Mouse (Mus musculus) hindbrain, embryonic 10.5 days (tissue): ENCODE measurements around the gene Pip4p1. TPM values are rescaled to one million over a fixed set of nuclear protein-coding genes. Genes with fewer than 3 reads are reported as not detected.
"Not testable (repeated sequence)": the region's sequence is repeated elsewhere in the genome, so short reads cannot be mapped to it uniquely, and the experiment has no call there.

ENCODE experiments used
- DNase-seq: peaks from one replicate; pipeline ENCODE4 v3.0.0-alpha.2; 2017; ENCODE audit warnings: low spot score
- H3K27ac ChIP-seq: fragments of 300-500 bp; sonication (generic); 2 replicates; pipeline ENCODE4 v1.5.1; 2016; ENCODE audit warnings: mild to moderate bottlenecking, moderate library complexity
- H3K27me3 ChIP-seq: fragments of 300-500 bp; sonication (generic); 2 replicates; pipeline ENCODE4 v1.6.1; 2016; ENCODE audit warnings: mild to moderate bottlenecking; ENCODE audit not compliant: poor library complexity, insufficient read depth, severe bottlenecking
- H3K36me3 ChIP-seq: fragments of 300-500 bp; sonication (generic); 2 replicates; pipeline ENCODE4 v1.6.1; 2016; ENCODE audit warnings: mild to moderate bottlenecking, moderate library complexity
- H3K4me1 ChIP-seq: fragments of 300-500 bp; sonication (generic); replicated peaks from 2 replicates; pipeline ENCODE4 v1.6.1; 2016; ENCODE audit warnings: mild to moderate bottlenecking
- H3K4me3 ChIP-seq: fragments of 300-500 bp; sonication (generic); 2 replicates; pipeline ENCODE4 v1.5.1; 2016; ENCODE audit warnings: mild to moderate bottlenecking, moderate library complexity
- H3K9me3 ChIP-seq: fragments of 300-500 bp; sonication (generic); 2 replicates; pipeline ENCODE4 v1.6.1; 2016; ENCODE audit warnings: mild to moderate bottlenecking, moderate library complexity
- WGBS: fragments of 180-500 bp; shearing (Covaris S2); methylation state at CpG from one replicate; pipeline ENCODE4 v1.1.7; 2016; 5-methylcytosine and 5-hydroxymethylcytosine counted together
- polyA plus RNA-seq: library from polyadenylated mRNA; unstranded; fragments of >200 nt; fragmentation: Nextera tagmentation; extraction: Ambion mirVana; gene quantifications from 2 replicates; pipeline ENCODE4 v1.2.1, GENCODE M21; 2016

Pip4p1 gene
- polyA plus RNA-seq, 1 experiment from 2014 or later = 63.9 TPM

DNA sequence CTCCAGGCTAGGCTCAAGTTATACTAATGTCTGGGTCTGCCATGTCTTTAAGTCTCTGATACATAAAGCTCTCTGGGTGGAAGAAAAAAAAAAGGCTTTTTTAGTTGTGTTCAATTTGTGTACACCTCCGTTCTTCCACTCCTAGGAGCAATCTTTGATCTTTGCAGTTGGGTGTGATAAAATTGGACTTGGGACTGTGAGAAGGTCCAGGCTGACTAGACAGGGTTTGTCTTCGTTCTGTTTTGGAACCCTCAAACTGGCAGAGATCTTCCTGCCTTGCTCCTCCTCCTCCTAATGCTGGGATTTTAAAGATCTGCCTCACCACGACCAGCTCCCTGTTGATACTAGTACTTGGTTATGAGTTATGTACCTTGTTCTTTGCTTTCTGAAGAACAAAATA, 26.5 kb upstream of the Pip4p1 start:
- not testable (repeated sequence) for DNase-seq, H3K9me3 ChIP-seq, H3K36me3 ChIP-seq, H3K27me3 ChIP-seq, H3K27ac ChIP-seq, H3K4me3 ChIP-seq, H3K4me1 ChIP-seq
- WGBS = 77% methylated on average over 3 of the region's 3 CpGs

DNA sequence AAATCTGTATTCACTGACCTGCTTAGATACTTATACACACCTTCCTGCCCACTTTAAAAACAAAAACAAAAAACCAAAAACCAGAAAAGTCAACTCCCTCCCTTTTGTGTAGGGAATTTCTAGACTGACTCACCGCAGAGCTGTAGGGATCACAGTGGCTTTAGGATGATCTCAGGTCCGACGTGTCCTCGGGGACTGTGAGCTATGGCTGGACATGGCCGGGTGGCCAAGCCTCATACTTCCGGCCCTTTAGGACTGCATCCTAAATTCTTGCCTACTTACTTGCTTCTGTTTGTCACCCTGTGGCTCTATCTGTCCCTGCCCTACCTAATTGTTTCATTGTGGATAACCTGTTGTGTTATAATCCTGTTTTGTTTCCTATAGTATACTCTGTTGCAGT, 26.1 kb upstream of the Pip4p1 start:
- 83% methylated on average over 6 of the region's 6 CpGs for WGBS
- not testable (repeated sequence) for H3K36me3 ChIP-seq, H3K9me3 ChIP-seq, H3K27me3 ChIP-seq, H3K4me1 ChIP-seq, DNase-seq, H3K27ac ChIP-seq, H3K4me3 ChIP-seq

DNA sequence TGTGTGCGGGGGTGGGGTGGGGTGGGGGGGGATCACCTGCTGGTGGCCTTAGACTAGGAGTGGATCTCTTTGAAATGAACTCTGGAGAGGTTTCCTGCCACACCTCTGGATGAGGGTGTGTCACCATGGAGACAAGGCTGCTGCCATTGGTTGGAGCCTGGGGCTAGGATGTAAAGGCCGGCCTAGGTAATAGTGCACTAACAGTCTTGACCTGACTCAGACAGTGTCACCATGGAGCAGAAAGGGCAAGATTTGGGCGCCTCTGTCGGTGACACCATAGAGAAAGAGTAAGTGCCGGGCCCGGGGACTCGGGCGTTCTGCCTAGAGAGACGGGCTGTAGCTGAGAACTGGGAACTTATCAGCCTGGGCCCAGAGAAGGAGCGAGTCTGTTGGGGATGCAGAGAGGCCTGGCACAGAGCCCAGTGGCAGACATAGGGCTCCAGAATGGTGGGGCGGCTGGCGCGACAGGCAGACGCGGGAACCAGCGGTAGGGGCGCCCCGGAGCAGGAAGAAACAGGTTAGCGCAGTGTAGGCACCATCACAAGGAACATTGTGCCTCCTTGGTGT, 25.4 kb upstream of the Pip4p1 start, which contains the start of gene Pnp2:
Gene Pnp2, plus strand, starts transcription at position 51 of the 567 bp plus-strand sequence.
- not testable (repeated sequence) for H3K27me3 ChIP-seq, H3K27ac ChIP-seq, H3K4me1 ChIP-seq, H3K9me3 ChIP-seq
- DNase-seq = peak; percentile 29
- H3K36me3 ChIP-seq = peaks cover 16% of the 10 kb centered on the region
- peak within 1 kb of the TSS; percentile 23; the same call in 1 of the 2 replicates for H3K4me3 ChIP-seq
- WGBS = 8% methylated on average over 19 of the region's 19 CpGs

DNA sequence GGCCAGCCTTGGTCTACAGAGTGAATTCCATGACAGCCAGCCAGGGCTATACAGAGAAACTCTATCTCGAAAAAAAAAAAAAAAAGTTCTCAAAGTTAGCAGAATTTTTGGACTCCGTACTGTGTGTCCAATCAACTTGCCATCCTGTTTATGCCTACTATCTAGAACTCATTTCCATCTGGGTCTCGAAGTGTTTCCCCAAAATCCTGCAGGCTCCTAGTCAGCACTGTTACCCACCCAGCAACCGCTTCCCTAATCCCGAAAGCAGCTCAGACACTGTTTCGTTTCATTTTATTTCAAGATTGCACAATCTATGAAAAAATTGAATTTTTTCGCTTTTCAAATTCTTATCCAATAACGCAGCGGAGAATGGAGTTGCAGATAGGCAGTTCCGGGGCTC, 24.8 kb upstream of the Pip4p1 start:
- Histone ChIP-seq H3K9me3 (no peaks in the 10 kb centered on the region), H3K4me3 (no peak overlapping the region), H3K36me3 (peaks cover 20% of the 10 kb centered on the region), H3K4me1 (no peaks in the 10 kb centered on the region; the same call in 1 of the 2 replicates), H3K27ac (no peak overlapping the region), H3K27me3 (no peaks in the 10 kb centered on the region)
- 91% methylated on average over 10 of the region's 10 CpGs for WGBS
- no peak for DNase-seq

DNA sequence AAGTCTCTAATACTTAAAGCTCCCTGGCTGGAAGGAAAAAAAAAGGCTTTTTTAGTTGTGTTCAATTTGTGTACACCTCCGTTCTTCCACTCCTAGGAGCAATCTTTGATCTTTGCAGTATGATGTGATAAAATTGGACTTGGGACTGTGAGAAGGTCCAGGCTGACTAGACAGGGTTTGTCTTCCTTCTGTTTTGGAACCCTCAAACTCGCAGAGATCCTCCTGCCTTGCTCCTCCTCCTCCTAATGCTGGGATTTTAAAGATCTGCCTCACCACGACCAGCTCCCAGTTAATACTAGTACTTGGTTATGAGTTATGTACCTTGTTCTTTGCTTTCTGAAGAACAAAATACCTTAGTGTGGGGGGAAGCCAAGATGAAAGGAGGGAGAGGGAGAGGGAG, 14.9 kb upstream of the Pip4p1 start:
- H3K27me3 ChIP-seq, H3K9me3 ChIP-seq, DNase-seq: not testable (repeated sequence)
- WGBS = 45% methylated on average over 3 of the region's 3 CpGs
- Histone ChIP-seq H3K4me1 (peaks cover 10% of the 10 kb centered on the region), H3K4me3 (peak overlapping the region; percentile 59), H3K36me3 (peaks cover 18% of the 10 kb centered on the region), H3K27ac (0 out of 2 replicates have a peak overlapping the region, but pooled peaks have one; percentile 89)

DNA sequence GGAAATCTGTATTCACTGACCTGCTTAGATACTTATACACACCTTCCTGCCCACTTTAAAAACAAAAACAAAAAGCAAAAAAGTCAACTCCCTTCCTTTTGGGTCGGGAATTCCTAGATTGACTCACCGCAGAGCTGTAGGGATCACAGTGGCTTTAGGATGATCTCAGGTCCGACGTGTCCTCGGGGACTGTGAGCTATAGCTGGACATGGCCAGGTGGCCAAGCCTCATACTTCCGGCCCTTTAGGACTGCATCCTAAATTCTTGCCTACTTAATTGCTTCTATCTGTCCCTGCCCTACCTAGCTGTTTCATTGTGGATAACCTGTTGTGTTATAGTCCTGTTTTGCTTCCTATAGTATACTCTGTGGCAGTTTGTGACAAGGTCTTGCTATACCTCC, 14.4 kb upstream of the Pip4p1 start:
- Histone ChIP-seq H3K4me3 (peak overlapping the region; percentile 59), H3K27ac (peak overlapping the region; percentile 89), H3K4me1 (peaks cover 10% of the 10 kb centered on the region), H3K36me3 (peaks cover 15% of the 10 kb centered on the region)
- not testable (repeated sequence) for H3K27me3 ChIP-seq, H3K9me3 ChIP-seq, DNase-seq
- 15% methylated on average over 6 of the region's 6 CpGs for WGBS

DNA sequence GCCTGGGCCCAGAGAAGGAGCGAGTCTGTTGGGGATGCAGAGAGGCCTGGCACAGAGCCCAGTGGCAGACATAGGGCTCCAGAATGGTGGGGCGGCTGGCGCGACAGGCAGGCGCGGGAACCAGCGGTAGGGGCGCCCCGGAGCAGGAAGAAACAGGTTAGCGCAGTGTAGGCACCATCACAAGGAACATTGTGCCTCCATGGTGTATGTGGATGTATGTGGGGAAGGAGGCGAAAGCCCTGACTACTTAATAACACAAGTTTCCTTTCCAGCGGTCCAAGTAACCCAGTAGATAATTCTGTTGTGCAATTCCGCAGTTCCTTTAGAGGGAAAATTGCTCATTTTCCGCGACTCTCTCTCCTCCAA, 14.0 kb upstream of the Pip4p1 start:
- H3K4me3 ChIP-seq = peak overlapping the region; percentile 59
- H3K9me3 ChIP-seq, DNase-seq, H3K27me3 ChIP-seq: not testable (repeated sequence)
- WGBS = 0% methylated on average over 14 of the region's 15 CpGs
- H3K36me3 ChIP-seq = peaks cover 14% of the 10 kb centered on the region
- H3K4me1 ChIP-seq = peaks cover 10% of the 10 kb centered on the region
- peak overlapping the region; percentile 89 for H3K27ac ChIP-seq

DNA sequence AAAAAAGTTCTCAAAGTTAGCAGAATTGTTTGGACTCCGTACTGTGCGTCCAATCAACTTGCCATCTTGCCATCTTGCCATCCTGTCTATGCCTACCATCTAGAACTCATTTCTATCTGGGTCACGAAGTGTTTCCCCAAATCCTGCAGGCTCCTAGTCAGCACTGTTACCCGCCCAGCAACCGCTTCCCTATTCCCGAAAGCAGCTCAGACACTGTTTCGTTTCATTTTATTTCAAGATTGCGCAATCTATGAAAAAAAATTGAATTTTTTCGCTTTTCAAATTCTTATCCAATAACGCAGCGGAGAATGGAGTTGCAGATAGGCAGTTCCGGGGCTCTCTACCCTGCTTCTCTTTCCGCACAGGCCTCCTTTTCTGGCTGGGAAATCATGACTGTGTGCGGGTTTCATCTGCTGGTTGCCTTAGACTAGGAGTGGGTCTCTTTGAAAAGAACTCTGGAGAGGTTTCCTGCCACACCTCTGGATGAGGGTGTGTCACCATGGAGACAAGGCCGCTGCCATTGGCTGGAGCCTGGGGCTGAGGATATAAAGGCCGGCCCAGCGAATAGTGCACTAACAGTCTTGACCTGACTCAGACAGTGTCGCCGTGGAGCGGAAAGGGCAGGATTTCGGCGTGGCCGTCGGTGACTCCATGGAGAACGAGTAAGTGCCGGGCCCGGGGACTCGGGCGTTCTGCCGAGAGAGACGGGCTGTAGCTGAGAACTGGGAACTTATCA, 13.4 kb upstream of the Pip4p1 start, which contains the start of gene Gm49342:
Gene Gm49342, plus strand, starts transcription at position 586 of the 736 bp plus-strand sequence.
- DNase-seq = peak; percentile 96
- WGBS = 20% methylated on average over 31 of the region's 31 CpGs
- Histone ChIP-seq H3K9me3 (no peaks in the 10 kb centered on the region), H3K27me3 (no peaks in the 10 kb centered on the region), H3K27ac (peak within 1 kb of the TSS; percentile 89), H3K4me1 (peaks cover 10% of the 10 kb centered on the region), H3K4me3 (peak within 1 kb of the TSS; percentile 59), H3K36me3 (peaks cover 8% of the 10 kb centered on the region)

DNA sequence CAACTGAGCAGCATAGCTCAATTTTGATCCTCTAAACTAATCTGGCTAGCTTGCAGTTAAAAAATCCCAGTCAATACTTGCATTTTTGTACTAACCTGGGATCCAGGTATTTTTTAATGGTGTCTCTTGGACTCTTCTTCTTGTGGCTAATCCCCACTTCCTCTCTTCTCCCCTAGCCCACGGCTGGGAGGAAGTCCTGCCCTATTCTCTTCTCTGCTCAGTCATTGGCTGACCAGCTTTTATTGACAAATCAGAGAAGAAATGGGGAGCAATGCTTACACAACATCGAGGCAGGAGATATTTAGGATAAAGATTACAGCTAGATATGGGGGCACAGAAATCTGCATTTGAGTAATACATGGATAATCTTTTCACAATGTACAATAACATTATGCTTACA, 8.3 kb upstream of the Pip4p1 start:
- Histone ChIP-seq H3K4me3 (no peak overlapping the region), H3K27ac (no peak overlapping the region), H3K9me3 (no peaks in the 10 kb centered on the region), H3K27me3 (no peaks in the 10 kb centered on the region), H3K4me1 (peaks cover 2% of the 10 kb centered on the region), H3K36me3 (no peaks in the 10 kb centered on the region)
- no peak for DNase-seq
- 57% methylated on average over 2 of the region's 2 CpGs for WGBS

DNA sequence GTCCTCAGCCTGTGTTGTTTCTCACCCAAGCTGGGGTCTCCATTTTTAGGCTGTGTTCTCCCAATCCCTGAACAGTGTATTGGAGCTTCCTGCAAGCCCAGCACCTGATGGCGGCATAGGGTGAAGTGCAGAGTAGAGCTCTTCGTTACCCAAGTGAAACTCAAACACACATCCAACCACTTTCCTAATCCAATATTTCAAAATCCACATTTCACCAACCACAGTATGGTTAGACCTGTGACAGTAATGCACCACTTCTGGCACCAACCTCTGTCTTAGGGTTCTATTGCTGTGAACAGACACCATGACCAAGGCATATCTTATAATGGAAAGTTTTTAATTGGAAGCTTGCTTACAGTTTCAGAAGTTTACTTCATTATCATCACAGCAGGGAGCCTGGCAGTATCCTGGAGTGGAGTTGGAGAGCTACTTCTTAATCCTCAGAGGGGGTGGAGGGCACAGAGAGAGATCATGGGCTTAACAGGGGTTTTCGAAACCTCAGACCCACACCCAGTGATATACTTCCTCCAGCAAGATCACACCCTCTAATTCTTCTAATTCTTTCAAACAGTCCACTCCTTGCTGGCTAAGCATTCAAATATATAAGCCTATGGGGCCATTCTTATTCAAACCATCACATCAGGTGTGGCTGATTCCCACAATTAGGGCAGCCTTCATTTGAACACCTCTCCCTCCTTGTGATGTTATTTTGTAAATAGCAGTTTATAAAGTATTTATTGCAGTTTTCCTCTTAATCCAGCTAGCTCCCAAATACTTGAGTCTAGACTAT, 7.7 kb upstream of the Pip4p1 start:
- 90% methylated on average over 3 of the region's 3 CpGs for WGBS
- no peak for DNase-seq
- H3K9me3 ChIP-seq = no peaks in the 10 kb centered on the region

DNA sequence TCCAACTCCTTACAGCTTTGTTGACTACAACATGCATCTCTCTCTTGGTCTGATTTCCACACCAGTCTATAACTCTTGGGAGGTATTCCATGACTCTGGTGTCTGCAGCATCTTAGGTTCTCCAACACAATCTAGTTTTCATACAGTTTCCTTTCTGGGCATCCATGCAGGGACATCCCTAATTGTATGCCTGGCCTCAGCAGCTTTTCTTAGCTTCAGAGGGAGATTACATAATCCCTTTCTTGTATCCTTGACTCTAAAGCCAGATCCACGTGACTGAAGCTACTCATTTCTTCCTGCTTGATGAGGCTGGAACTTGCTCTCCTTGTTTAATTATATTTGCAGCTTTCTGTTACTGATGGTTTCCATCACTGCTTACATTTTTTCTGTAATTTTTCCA, 6.0 kb upstream of the Pip4p1 start:
- no peak for DNase-seq
- Histone ChIP-seq H3K27me3 (no peaks in the 10 kb centered on the region), H3K4me1 (peaks cover 6% of the 10 kb centered on the region), H3K4me3 (no peak overlapping the region), H3K9me3 (no peaks in the 10 kb centered on the region), H3K27ac (no peak overlapping the region), H3K36me3 (no peaks in the 10 kb centered on the region)
- WGBS = 65% methylated on average over 1 of the region's 1 CpGs

More for the DNA sequence above, 7.7 kb upstream of the Pip4p1 start:
- H3K4me3 ChIP-seq = no peak overlapping the region
- no peaks in the 10 kb centered on the region for H3K4me1 ChIP-seq
- H3K36me3 ChIP-seq = no peaks in the 10 kb centered on the region
- H3K27me3 ChIP-seq = no peaks in the 10 kb centered on the region
- H3K27ac ChIP-seq = no peak overlapping the region

DNA sequence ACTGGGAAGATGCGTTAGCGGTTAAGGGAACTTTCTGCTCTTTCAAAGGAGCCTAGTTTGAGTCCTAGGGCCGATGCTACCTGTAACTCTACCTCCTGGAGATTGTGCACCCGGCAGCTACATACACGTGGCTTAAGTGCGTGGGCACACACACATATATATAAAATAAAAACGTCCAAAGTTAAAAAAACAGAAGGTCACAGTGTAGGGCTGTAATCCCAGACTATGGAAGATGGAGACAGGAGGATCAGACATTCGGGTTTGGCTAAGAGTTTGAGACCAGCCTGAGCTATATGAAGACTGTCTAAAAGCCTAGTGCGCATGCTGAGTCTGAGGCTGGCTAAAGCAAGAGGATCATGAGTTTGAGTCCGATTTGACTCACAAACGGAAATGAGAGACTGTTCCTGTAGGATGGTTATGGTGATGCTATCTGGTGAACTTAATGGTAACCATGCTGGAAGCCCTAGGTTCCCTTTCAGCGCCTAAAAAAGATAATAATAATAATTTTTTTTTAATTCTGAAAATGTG, 901 bp upstream of the Pip4p1 start:
- H3K36me3 ChIP-seq = peaks cover 30% of the 10 kb centered on the region
- H3K4me1 ChIP-seq = peaks cover 30% of the 10 kb centered on the region
- peak overlapping the region; percentile 89 for H3K4me3 ChIP-seq
- peak overlapping the region; percentile 94 for H3K27ac ChIP-seq
- no peaks in the 10 kb centered on the region for H3K27me3 ChIP-seq
- WGBS = 14% methylated on average over 12 of the region's 12 CpGs
- DNase-seq = no peak
- H3K9me3 ChIP-seq = no peaks in the 10 kb centered on the region

DNA sequence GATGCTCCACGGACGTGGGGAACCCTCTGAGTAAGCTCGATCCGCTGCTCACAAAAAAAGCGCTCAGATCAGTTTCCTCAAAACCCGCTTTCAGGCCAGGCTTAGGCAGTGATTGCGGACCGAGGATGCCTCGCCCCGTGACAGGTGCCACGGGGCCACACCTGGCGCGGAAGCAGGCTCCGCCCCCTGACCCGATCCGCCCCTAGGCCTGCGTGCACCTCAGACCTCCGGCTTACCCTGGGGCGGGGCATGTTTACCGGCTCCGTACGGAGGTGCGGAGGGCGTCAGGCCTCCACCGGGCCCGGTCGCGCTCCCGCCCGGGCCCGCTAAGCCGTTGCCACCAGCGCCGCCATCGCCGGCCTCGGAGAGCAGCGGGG, 291 bp downstream of the Pip4p1 start:
- H3K4me3 ChIP-seq = peak overlapping the region; percentile 89
- peak overlapping the region; percentile 95 for H3K27ac ChIP-seq
- under 1% methylated on average over 38 of the region's 38 CpGs for WGBS
- peaks cover 39% of the 10 kb centered on the region for H3K4me1 ChIP-seq
- H3K36me3 ChIP-seq = peaks cover 40% of the 10 kb centered on the region
- H3K9me3 ChIP-seq = no peaks in the 10 kb centered on the region
- no peaks in the 10 kb centered on the region for H3K27me3 ChIP-seq
- DNase-seq = no peak
